Mouse (Mus musculus) thymus, postnatal 0 days (tissue): ENCODE measurements at regions not wholly inside any gene's neighbourhood (a gene's known extent, or its start where the extent isn't known, plus 50 kb on each side); places are given as distances from the start of the nearest gene placed in this dataset.
A peak's percentile ranks its signal among the peaks of the same experiment; 100 is the strongest.

ENCODE experiments used
- DNase-seq: peaks from one replicate; pipeline ENCODE4 v3.0.0-alpha.2; 2015; ENCODE audit warnings: low spot score

GRCm38 (mm10) chr7:62924585-62925331, 101.3 kb upstream of the A26c2 start:
- DNase-seq, result no peak

- no peak for DNase-seq
Observed at GRCm38 (mm10) chr7:62922246-62922645, 98.8 kb upstream of the A26c2 start.

GRCm38 (mm10) chr7:62894337-62894736, 70.9 kb upstream of the A26c2 start:
- no peak for DNase-seq

- DNase-seq, result peak; percentile 17
Observed at GRCm38 (mm10) chr7:62877033-62877432, 53.6 kb upstream of the A26c2 start.
